Mouse (Mus musculus) A20 (cell line): ENCODE measurements around the gene Gabpb1.
"Not testable (repeated sequence)": the region's sequence is repeated elsewhere in the genome, so short reads cannot be mapped to it uniquely, and the experiment has no call there.

ENCODE experiments used
- DNase-seq: peaks from one replicate; pipeline ENCODE4 v3.0.0-alpha.2; 2011; ENCODE audit warnings: low read depth, low spot score

The Gabpb1 gene

GRCm38 (mm10) chr2:126640298-126640697 is 35.8 kb downstream of the Gabpb1 start:
- no peak for DNase-seq

- DNase-seq: peak; percentile 45
These were observed 40.0 kb downstream of the Gabpb1 start for GRCm38 (mm10) chr2:126635939-126636823.

GRCm38 (mm10) chr2:126633165-126633564 is 43.0 kb downstream of the Gabpb1 start:
- DNase-seq: no peak

GRCm38 (mm10) chr2:126628455-126628995 is 47.6 kb downstream of the Gabpb1 start:
- no peak for DNase-seq

GRCm38 (mm10) chr2:126623138-126623537 is 53.0 kb downstream of the Gabpb1 start:
- no peak for DNase-seq

- no peak for DNase-seq
These were observed 53.7 kb downstream of the Gabpb1 start for GRCm38 (mm10) chr2:126622455-126622854.

- no peak for DNase-seq
These were observed 56.9 kb downstream of the Gabpb1 start, which contains the start of gene Hdc for GRCm38 (mm10) chr2:126619249-126619704. Gene Hdc, minus strand, starts transcription at chr2:126619299.

GRCm38 (mm10) chr2:126618470-126619179 is 57.5 kb downstream of the Gabpb1 start:
- DNase-seq: no peak

GRCm38 (mm10) chr2:126615355-126615754 is 60.8 kb downstream of the Gabpb1 start:
- no peak for DNase-seq

- DNase-seq: not testable (repeated sequence)
These were observed 66.5 kb downstream of the Gabpb1 start for GRCm38 (mm10) chr2:126609600-126609999.

- DNase-seq: no peak
These were observed 68.5 kb downstream of the Gabpb1 start for GRCm38 (mm10) chr2:126607553-126608203.

GRCm38 (mm10) chr2:126606688-126607062 is 69.5 kb downstream of the Gabpb1 start:
- no peak for DNase-seq

- DNase-seq: no peak
These were observed 70.0 kb downstream of the Gabpb1 start for GRCm38 (mm10) chr2:126606061-126606687.

GRCm38 (mm10) chr2:126601918-126602600 is 74.1 kb downstream of the Gabpb1 start:
- peak; percentile 84 for DNase-seq

- no peak for DNase-seq
These were observed 75.6 kb downstream of the Gabpb1 start for GRCm38 (mm10) chr2:126600533-126600932.

GRCm38 (mm10) chr2:126599005-126599404 is 77.1 kb downstream of the Gabpb1 start:
- DNase-seq: peak; percentile 64

- no peak for DNase-seq
These were observed 77.8 kb downstream of the Gabpb1 start for GRCm38 (mm10) chr2:126598359-126598758.

- DNase-seq: no peak
These were observed 78.6 kb downstream of the Gabpb1 start for GRCm38 (mm10) chr2:126597279-126598241.

GRCm38 (mm10) chr2:126596347-126597072 is 79.6 kb downstream of the Gabpb1 start:
- no peak for DNase-seq
